Comparison of ENCODE assay signal across 15 mouse cellular contexts in genomic region chr3:87401321-87401720, GRCm38 (mm10). TPM values are rescaled to one million over a fixed set of nuclear protein-coding genes. Genes with fewer than 3 reads are reported as not detected.
A peak's percentile ranks its signal among the peaks of the same experiment; 100 is the strongest.
DNase-seq lines count a peak whose midpoint lies in the region; ATAC-seq and TF ChIP-seq lines count a peak whose summit lies in the region.
"Had no signal": no experiment of that assay in that cellular context is flagged by ENCODE, and none has a peak within 500 bp of the region (broad histone marks: within the 10 kb centered on the region; RNA-seq: fewer than 3 reads in every experiment).

No protein-coding gene starts in this region.

- no peaks in the 10 kb centered on the region for H3K9me3 ChIP-seq in kidney, postnatal 0 days (replicated peaks; ENCODE audit: low read length)
- H3K9me3 ChIP-seq in heart, embryonic 10.5 days = no peaks in the 10 kb centered on the region
- H3K9me3 ChIP-seq: lung, embryonic 15.5 days; neural tube, embryonic 12.5 days had no signal

- no peak for ATAC-seq in kidney, postnatal 0 days (replicated peaks; ENCODE audit: low FRiP score, low read depth)
- ATAC-seq in megakaryocyte progenitor cell, adult 5-6 weeks (replicated peaks; ENCODE audit: poor library complexity) = peak; percentile 94

- no peak for TF ChIP-seq POLR2A in kidney, adult 2 months (IDR thresholded peaks at IDR 0.05; ENCODE audit: low read depth, low read length)
- TF ChIP-seq POLR2A in thymus, adult 2 months (IDR thresholded peaks at IDR 0.05; ENCODE audit: control insufficient read depth, extremely low read depth, insufficient read depth, low read length, poor library complexity) = no peak

- peak; percentile 37 for DNase-seq in kidney, postnatal 0 days (ENCODE audit: low spot score)
- DNase-seq in kidney, adult 2 months = no peak
- peak; percentile 22 for DNase-seq in c-Kit-positive CD71-negative TER-119-negative erythroid progenitor cells, embryonic 14.5 days (ENCODE audit: low read depth)
- DNase-seq in thymus, adult 2 months = peak; percentile 28
- DNase-seq in heart, embryonic 10.5 days (ENCODE audit: low spot score) = no peak
- DNase-seq in left cerebral cortex, adult 9 months (ENCODE audit: low spot score in 2 of 2) = no peak
- no peak for DNase-seq in yolk sac, embryonic 10.5 days (ENCODE audit: low spot score)
- DNase-seq: cerebellum, postnatal 14 days; gastrocnemius, adult 2 months; right cerebral cortex, postnatal 25 days had no signal

- 36% methylated on average over 5 of the region's 5 CpGs for WGBS in kidney, postnatal 0 days
- WGBS in kidney, adult 2 months = 26% methylated on average over 5 of the region's 5 CpGs
- WGBS in thymus, adult 2 months = 1% methylated on average over 5 of the region's 5 CpGs
- WGBS in heart, embryonic 10.5 days = 50% methylated on average over 5 of the region's 5 CpGs

- H3K27ac ChIP-seq in kidney, postnatal 0 days = no peak overlapping the region
- no peak overlapping the region for H3K27ac ChIP-seq in kidney, adult 2 months (ENCODE audit: insufficient read depth, low read depth, low read length)
- H3K27ac ChIP-seq in thymus, adult 2 months (ENCODE audit: control insufficient read depth, insufficient read depth, low read length) = no peak overlapping the region
- no peak overlapping the region for H3K27ac ChIP-seq in heart, embryonic 10.5 days
- H3K27ac ChIP-seq: gastrocnemius, adult 2 months; lung, embryonic 15.5 days; neural tube, embryonic 12.5 days had no signal

- H3K36me3 ChIP-seq in kidney, postnatal 0 days (ENCODE audit: insufficient read depth, low read length) = no peaks in the 10 kb centered on the region
- no peaks in the 10 kb centered on the region for H3K36me3 ChIP-seq in kidney, adult 2 months (ENCODE audit: control insufficient read depth, insufficient read depth, low read length)
- no peaks in the 10 kb centered on the region for H3K36me3 ChIP-seq in thymus, adult 2 months (ENCODE audit: control insufficient read depth, insufficient read depth, low read length)
- H3K36me3 ChIP-seq in heart, embryonic 10.5 days = no peaks in the 10 kb centered on the region
- H3K36me3 ChIP-seq: lung, embryonic 15.5 days; neural tube, embryonic 12.5 days had no signal

- no peak for TF ChIP-seq CTCF in kidney, postnatal 0 days (IDR thresholded peaks at IDR 0.05; ENCODE audit: low read depth)
- no peak for TF ChIP-seq CTCF in kidney, adult 2 months (conservative IDR thresholded peaks at IDR 0.05; ENCODE audit: insufficient read depth, insufficient read length, low read depth, low read length)
- TF ChIP-seq CTCF in thymus, adult 2 months (IDR thresholded peaks at IDR 0.05; ENCODE audit: borderline replicate concordance, control insufficient read depth, extremely low read depth, insufficient read depth, low read length, poor library complexity) = no peak

- H3K27me3 ChIP-seq in kidney, postnatal 0 days (ENCODE audit: insufficient read depth, low read length) = no peaks in the 10 kb centered on the region
- H3K27me3 ChIP-seq in kidney, adult 2 months (replicated peaks; ENCODE audit: control insufficient read depth, insufficient read depth, low read length) = no peaks in the 10 kb centered on the region; the same call in 1 of the 2 replicates
- H3K27me3 ChIP-seq in thymus, adult 2 months (ENCODE audit: control insufficient read depth, insufficient read depth, low read length) = no peaks in the 10 kb centered on the region
- H3K27me3 ChIP-seq in heart, embryonic 10.5 days (ENCODE audit: insufficient read depth, poor library complexity, severe bottlenecking) = no peaks in the 10 kb centered on the region
- H3K27me3 ChIP-seq: lung, embryonic 15.5 days; neural tube, embryonic 12.5 days had no signal

- no peaks in the 10 kb centered on the region for H3K4me1 ChIP-seq in kidney, postnatal 0 days (replicated peaks; ENCODE audit: insufficient read depth, low read length)
- H3K4me1 ChIP-seq in kidney, adult 2 months (ENCODE audit: control insufficient read depth, insufficient read depth, low read length) = no peaks in the 10 kb centered on the region
- H3K4me1 ChIP-seq in thymus, adult 2 months (replicated peaks; ENCODE audit: control insufficient read depth, insufficient read depth, low read length) = no peaks in the 10 kb centered on the region
- H3K4me1 ChIP-seq in heart, embryonic 10.5 days = no peaks in the 10 kb centered on the region
- H3K4me1 ChIP-seq: lung, embryonic 15.5 days; neural tube, embryonic 12.5 days had no signal

- no peak overlapping the region for H3K4me2 ChIP-seq in kidney, postnatal 0 days (ENCODE audit: low read length)
- H3K4me2 ChIP-seq: lung, embryonic 15.5 days; neural tube, embryonic 12.5 days had no signal

- no peak overlapping the region for H3K4me3 ChIP-seq in kidney, postnatal 0 days (replicated peaks; ENCODE audit: low read depth, low read length)
- H3K4me3 ChIP-seq in kidney, adult 2 months (ENCODE audit: insufficient read depth, low read depth, low read length) = no peak overlapping the region
- H3K4me3 ChIP-seq in thymus, adult 2 months (ENCODE audit: control insufficient read depth, insufficient read depth, low read length) = no peak overlapping the region
- H3K4me3 ChIP-seq in heart, embryonic 10.5 days = no peak overlapping the region
- H3K4me3 ChIP-seq: gastrocnemius, adult 2 months; lung, embryonic 15.5 days; neural tube, embryonic 12.5 days had no signal

- H3K9ac ChIP-seq in kidney, postnatal 0 days (ENCODE audit: low read depth, low read length) = no peak overlapping the region
- H3K9ac ChIP-seq: lung, embryonic 15.5 days; neural tube, embryonic 12.5 days had no signal

RNA-seq across cellular contexts. Expression of gene Fcrl1, which starts 25.1 kb away (rescaled TPM):
- 0.34 TPM in 2 replicates for polyA plus RNA-seq in kidney, postnatal 0 days (2015; fragmentation: Nextera tagmentation; extraction: Ambion mirVana)
- polyA plus RNA-seq in kidney, adult 2 months (2012; rRNA removed) = 0.11 and 2.4 TPM in 2 replicates
- 0.49 and 1.2 TPM in 2 replicates for total RNA-seq in megakaryocyte progenitor cell, adult 5-6 weeks (2015)
- 0.12 and 0.74 TPM in 2 replicates for total RNA-seq in megakaryocyte progenitor cell, adult 5-6 weeks (2017)
- polyA plus RNA-seq in thymus, adult 2 months (2012; rRNA removed) = 3.1 and 3.4 TPM in 2 replicates
- not detected in 2 replicates for polyA plus RNA-seq in heart, embryonic 10.5 days (2016; fragmentation: Nextera tagmentation; extraction: Ambion mirVana)
- total RNA-seq: gastrocnemius, adult 2 months had no signal
- polyA plus RNA-seq: lung, embryonic 15.5 days had no signal

RNA-seq across cellular contexts. Expression of gene Fcrl5, which starts 34.3 kb away (rescaled TPM):
- not detected in 2 replicates for polyA plus RNA-seq in kidney, postnatal 0 days (2015; fragmentation: Nextera tagmentation; extraction: Ambion mirVana)
- polyA plus RNA-seq in kidney, adult 2 months (2012; rRNA removed) = 0.09 TPM in 1 of 2 replicates, not detected in the other
- total RNA-seq in megakaryocyte progenitor cell, adult 5-6 weeks (2015) = 0.05 TPM in 1 of 2 replicates, not detected in the other
- not detected in 2 replicates for total RNA-seq in megakaryocyte progenitor cell, adult 5-6 weeks (2017)
- 0.55 and 0.86 TPM in 2 replicates for polyA plus RNA-seq in thymus, adult 2 months (2012; rRNA removed)
- polyA plus RNA-seq in heart, embryonic 10.5 days (2016; fragmentation: Nextera tagmentation; extraction: Ambion mirVana) = not detected in 2 replicates
- total RNA-seq: gastrocnemius, adult 2 months had no signal
- polyA plus RNA-seq: heart, postnatal 0 days; intestine, embryonic 14.5 days; lung, embryonic 15.5 days; neural tube, embryonic 12.5 days had no signal

RNA-seq across cellular contexts. Expression of gene Cd5l, which starts 43.6 kb away (rescaled TPM):
- polyA plus RNA-seq in kidney, postnatal 0 days (2015; fragmentation: Nextera tagmentation; extraction: Ambion mirVana) = 0.06 and 0.09 TPM in 2 replicates
- polyA plus RNA-seq in kidney, adult 2 months (2012; rRNA removed) = 0.08 and 0.55 TPM in 2 replicates
- total RNA-seq in megakaryocyte progenitor cell, adult 5-6 weeks (2015) = 0.20 TPM in 1 of 2 replicates, not detected in the other
- 0.21 and 0.88 TPM in 2 replicates for total RNA-seq in megakaryocyte progenitor cell, adult 5-6 weeks (2017)
- polyA plus RNA-seq in thymus, adult 2 months (2012; rRNA removed) = 1.5 and 1.6 TPM in 2 replicates
- not detected in 2 replicates for polyA plus RNA-seq in heart, embryonic 10.5 days (2016; fragmentation: Nextera tagmentation; extraction: Ambion mirVana)
- total RNA-seq: gastrocnemius, adult 2 months had no signal

Comparison
In these comparisons a context has a peak if more than half of its experiments do, and no peak if none do; other contexts are left out.
1. DNase-seq: peak in kidney, postnatal 0 days (single experiment), c-Kit-positive CD71-negative TER-119-negative erythroid progenitor cells, embryonic 14.5 days (single experiment) and thymus, adult 2 months (single experiment); none in kidney, adult 2 months (single experiment), heart, embryonic 10.5 days (single experiment), left cerebral cortex, adult 9 months (0 of 2) and yolk sac, embryonic 10.5 days (single experiment).